ENCODE assay signal across 8 mouse cellular contexts in the genomic region with DNA sequence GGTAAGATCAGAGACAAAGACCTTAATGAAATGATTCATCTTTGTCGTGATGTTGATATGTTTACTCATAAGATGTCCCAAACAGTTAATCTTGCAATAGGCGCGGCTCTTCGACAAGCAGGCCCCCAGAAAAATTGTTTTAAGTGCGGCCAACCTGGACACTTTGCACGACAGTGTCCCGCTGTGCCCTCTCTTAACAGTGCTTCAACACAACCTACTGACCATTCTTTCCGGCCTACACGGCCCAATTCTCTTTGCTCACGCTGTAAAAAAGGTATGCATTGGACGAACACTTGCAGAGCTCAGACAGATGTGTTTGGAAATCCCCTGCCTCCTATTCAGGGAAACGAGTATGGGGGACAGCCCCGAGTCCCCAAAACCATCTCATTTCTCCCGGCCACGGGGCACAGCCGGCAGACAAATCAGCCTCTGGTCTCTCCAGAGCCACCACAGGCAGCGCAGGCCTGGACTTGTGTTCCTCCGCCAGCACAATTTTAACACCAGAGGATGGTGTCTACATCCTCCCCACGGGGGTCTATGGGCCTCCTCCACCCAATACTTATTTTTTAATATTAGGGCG. TPM values are rescaled to one million over a fixed set of nuclear protein-coding genes. Genes with fewer than 3 reads are reported as not detected.
DNase-seq lines count a peak whose midpoint lies in the region; ATAC-seq and TF ChIP-seq lines count a peak whose summit lies in the region.
"Not testable (repeated sequence)": the region's sequence is repeated elsewhere in the genome, so short reads cannot be mapped to it uniquely, and the experiment has no call there.
"Had no signal": no experiment of that assay in that cellular context is flagged by ENCODE, and none has a peak within 500 bp of the region (broad histone marks: within the 10 kb centered on the region; RNA-seq: fewer than 3 reads in every experiment).

No protein-coding gene starts in this region.

- not testable (repeated sequence) for TF ChIP-seq CTCF in liver, adult 2 months (IDR thresholded peaks at IDR 0.05; ENCODE audit: low read depth, low read length)

- DNase-seq in cerebellum, postnatal 25 days = peak; percentile 4
- peak; percentile 3 for DNase-seq in liver, adult 2 months (ENCODE audit: extremely low read depth, low read depth, low spot score)

- H3K79me2 ChIP-seq in liver, adult 2 months (ENCODE audit: control insufficient read depth, insufficient read depth, low read length) = not testable (repeated sequence)

- not testable (repeated sequence) for H3K27ac ChIP-seq in forebrain, embryonic 12.5 days; heart, embryonic 14.5 days (replicated peaks in 1 of 2; ENCODE audit: control insufficient read depth in 1 of 2, insufficient read depth in 1 of 2, low read depth in 2 of 2, low read length in 2 of 2); intestine, embryonic 15.5 days; liver, adult 2 months (replicated peaks; ENCODE audit: insufficient read depth, low read depth, low read length); neural tube, embryonic 15.5 days (replicated peaks)
- H3K27ac ChIP-seq in midbrain, embryonic 12.5 days (replicated peaks) = 0 out of 2 replicates have a peak overlapping the region, but pooled peaks have one; percentile 81

- 0 out of 2 replicates have a peak overlapping the region, but pooled peaks have one; percentile 60 for H3K4me2 ChIP-seq in forebrain, embryonic 12.5 days
- peak overlapping the region; percentile 96 for H3K4me2 ChIP-seq in heart, embryonic 14.5 days (ENCODE audit: low read length)
- peak overlapping the region; percentile 92; the same call in 1 of the 2 replicates for H3K4me2 ChIP-seq in intestine, embryonic 15.5 days (replicated peaks)
- peak overlapping the region; percentile 77 for H3K4me2 ChIP-seq in midbrain, embryonic 12.5 days (replicated peaks)
- H3K4me2 ChIP-seq in neural tube, embryonic 15.5 days = peak overlapping the region; percentile 96

- WGBS in forebrain, embryonic 12.5 days = 15% methylated on average over 20 of the region's 20 CpGs
- WGBS in heart, embryonic 14.5 days = 44% methylated on average over 20 of the region's 20 CpGs
- WGBS in intestine, embryonic 15.5 days = 52% methylated on average over 20 of the region's 20 CpGs
- WGBS in liver, adult 2 months = 72% methylated on average over 20 of the region's 20 CpGs
- 19% methylated on average over 20 of the region's 20 CpGs for WGBS in midbrain, embryonic 12.5 days
- WGBS in neural tube, embryonic 15.5 days = 22% methylated on average over 20 of the region's 20 CpGs

- not testable (repeated sequence) for H3K4me3 ChIP-seq in forebrain, embryonic 12.5 days (replicated peaks); heart, embryonic 14.5 days (ENCODE audit: control insufficient read depth in 1 of 2, insufficient read depth in 1 of 2, low read depth in 1 of 2, low read length in 2 of 2); intestine, embryonic 15.5 days (replicated peaks); liver, adult 2 months (ENCODE audit: insufficient read depth, low read depth, low read length); midbrain, embryonic 12.5 days; neural tube, embryonic 15.5 days (replicated peaks)

- not testable (repeated sequence) for H3K4me1 ChIP-seq in forebrain, embryonic 12.5 days; heart, embryonic 14.5 days (ENCODE audit: control insufficient read depth in 2 of 2, insufficient read depth in 2 of 2, low read length in 2 of 2); intestine, embryonic 15.5 days (replicated peaks); liver, adult 2 months (ENCODE audit: control insufficient read depth, insufficient read depth, low read length)
- H3K4me1 ChIP-seq in midbrain, embryonic 12.5 days = peaks cover 11% of the 10 kb centered on the region
- H3K4me1 ChIP-seq in neural tube, embryonic 15.5 days = peaks cover 24% of the 10 kb centered on the region

- ATAC-seq in forebrain, embryonic 12.5 days (ENCODE audit: low FRiP score) = 0 out of 2 replicates have a peak, but pooled peaks have one; percentile 11
- not testable (repeated sequence) for ATAC-seq in heart, embryonic 14.5 days (ENCODE audit: insufficient number of reproducible peaks, insufficient read depth, low FRiP score, low read depth); intestine, embryonic 15.5 days; midbrain, embryonic 12.5 days (ENCODE audit: low FRiP score, low read depth)
- 0 out of 2 replicates have a peak, but pooled peaks have one; percentile 29 for ATAC-seq in neural tube, embryonic 15.5 days (ENCODE audit: low FRiP score)

- not testable (repeated sequence) for H3K27me3 ChIP-seq in forebrain, embryonic 12.5 days; heart, embryonic 14.5 days (ENCODE audit: control insufficient read depth, insufficient read depth, low read length); intestine, embryonic 15.5 days (replicated peaks); liver, adult 2 months (ENCODE audit: control insufficient read depth, insufficient read depth, low read length); midbrain, embryonic 12.5 days; neural tube, embryonic 15.5 days (replicated peaks)

- not testable (repeated sequence) for H3K9me3 ChIP-seq in forebrain, embryonic 12.5 days; heart, embryonic 14.5 days (ENCODE audit: control insufficient read depth, low read length); intestine, embryonic 15.5 days; midbrain, embryonic 12.5 days; neural tube, embryonic 15.5 days (replicated peaks)

- H3K36me3 ChIP-seq in forebrain, embryonic 12.5 days (replicated peaks); heart, embryonic 14.5 days (ENCODE audit: control insufficient read depth, insufficient read depth, low read length); intestine, embryonic 15.5 days; liver, adult 2 months (ENCODE audit: control insufficient read depth, insufficient read depth, low read length); midbrain, embryonic 12.5 days; neural tube, embryonic 15.5 days: not testable (repeated sequence)

- peak overlapping the region; percentile 56; the same call in 1 of the 2 replicates for H3K9ac ChIP-seq in forebrain, embryonic 12.5 days
- not testable (repeated sequence) for H3K9ac ChIP-seq in heart, embryonic 14.5 days (ENCODE audit: low read length); intestine, embryonic 15.5 days; liver, adult 2 months (ENCODE audit: low read depth, low read length); midbrain, embryonic 12.5 days (replicated peaks); neural tube, embryonic 15.5 days (replicated peaks)

- not testable (repeated sequence) for TF ChIP-seq POLR2A in liver, adult 2 months (IDR thresholded peaks at IDR 0.05; ENCODE audit: extremely low read depth, insufficient read depth, low read length)

RNA-seq across cellular contexts. Expression of a gene that starts 2.3 kb away (rescaled TPM):
- 0.50 and 0.77 TPM in 2 replicates for polyA plus RNA-seq in forebrain, embryonic 12.5 days (2016; fragmentation: Nextera tagmentation; extraction: Ambion mirVana)
- 0.61 and 0.69 TPM in 2 replicates for polyA plus RNA-seq in heart, embryonic 14.5 days (2014; fragmentation: Nextera tagmentation; extraction: Ambion mirVana)
- 2.3 and 2.7 TPM in 2 replicates for polyA plus RNA-seq in intestine, embryonic 15.5 days (2015; fragmentation: Nextera tagmentation; extraction: Ambion mirVana)
- under 0.01 TPM in 1 of 2 replicates, not detected in the other for total RNA-seq in liver, adult 2 months (2014; rRNA removed)
- 0.02 TPM in 1 of 2 replicates, not detected in the other for polyA plus RNA-seq in liver, adult 2 months (2012; rRNA removed)
- polyA plus RNA-seq in midbrain, embryonic 12.5 days (2016; fragmentation: Nextera tagmentation; extraction: Ambion mirVana) = 0.12 and 0.24 TPM in 2 replicates
- 0.29 and 0.47 TPM in 2 replicates for polyA plus RNA-seq in neural tube, embryonic 15.5 days (2015; fragmentation: Nextera tagmentation; extraction: Ambion mirVana)
- total RNA-seq: gastrocnemius, postnatal 14 days had no signal

RNA-seq across cellular contexts. Expression of a gene that starts 54.0 kb away (rescaled TPM):
- 61.2 and 62.6 TPM in 2 replicates for polyA plus RNA-seq in forebrain, embryonic 12.5 days (2016; fragmentation: Nextera tagmentation; extraction: Ambion mirVana)
- 46.0 and 46.7 TPM in 2 replicates for polyA plus RNA-seq in heart, embryonic 14.5 days (2014; fragmentation: Nextera tagmentation; extraction: Ambion mirVana)
- 110 and 114 TPM in 2 replicates for polyA plus RNA-seq in intestine, embryonic 15.5 days (2015; fragmentation: Nextera tagmentation; extraction: Ambion mirVana)
- 1,859 and 1,996 TPM in 2 replicates for total RNA-seq in liver, adult 2 months (2014; rRNA removed)
- 1,364 and 1,580 TPM in 2 replicates for polyA plus RNA-seq in liver, adult 2 months (2012; rRNA removed)
- 60.1 and 63.4 TPM in 2 replicates for polyA plus RNA-seq in midbrain, embryonic 12.5 days (2016; fragmentation: Nextera tagmentation; extraction: Ambion mirVana)
- polyA plus RNA-seq in neural tube, embryonic 15.5 days (2015; fragmentation: Nextera tagmentation; extraction: Ambion mirVana) = 30.9 and 44.6 TPM in 2 replicates

Comparison
In these comparisons a context has a peak if more than half of its experiments do, and no peak if none do; other contexts are left out.
1. RNA of a gene that starts 54.0 kb away (polyA plus RNA-seq): 1,364 to 1,580 TPM in liver, adult 2 months; 110 to 114 TPM in intestine, embryonic 15.5 days, 60.1 to 63.4 TPM in midbrain, embryonic 12.5 days, 61.2 to 62.6 TPM in forebrain, embryonic 12.5 days, 46.0 to 46.7 TPM in heart, embryonic 14.5 days and 30.9 to 44.6 TPM in neural tube, embryonic 15.5 days; every median in the first group is over 10 times any median in the second.
2. Peak in every context shown above with its lines, with median percentiles within 50 percentile points of each other: H3K4me2 ChIP-seq.